Mouse (Mus musculus) midbrain, embryonic 11.5 days (tissue): ENCODE results near the gene Gstp1. TPM values are rescaled to one million over a fixed set of nuclear protein-coding genes. Genes with fewer than 3 reads are reported as not detected.
A peak's percentile ranks its signal among the peaks of the same experiment; 100 is the strongest.

Experiments used
- ATAC-seq: fragments of 200-750 bp; cut with Nextera tagmentation; 2 replicates; pipeline ENCODE4 v1.8.0; 2017; ENCODE audit warnings: moderate TSS enrichment, moderate library complexity; ENCODE audit not compliant: low FRiP score
- DNase-seq: peaks from one replicate; pipeline ENCODE4 v3.0.0; 2015; ENCODE audit warnings: low spot score; ENCODE audit errors: missing footprints
- H3K27ac ChIP-seq: fragments of 300-500 bp; sonication (generic); 2 replicates; pipeline ENCODE4 v1.5.1; 2014; ENCODE audit warnings: low read depth, low read length
- H3K27me3 ChIP-seq: fragments of 300-500 bp; sonication (generic); 2 replicates; pipeline ENCODE4 v1.6.1; 2014; ENCODE audit warnings: mild to moderate bottlenecking, low read length, moderate library complexity, mixed read lengths; ENCODE audit not compliant: control insufficient read depth, insufficient read depth
- H3K36me3 ChIP-seq: fragments of 300-500 bp; sonication (generic); 2 replicates; pipeline ENCODE4 v1.6.1; 2014; ENCODE audit warnings: mild to moderate bottlenecking, low read length, moderate library complexity, mixed read lengths; ENCODE audit not compliant: control insufficient read depth, insufficient read depth
- H3K4me1 ChIP-seq: fragments of 300-500 bp; sonication (generic); 2 replicates; pipeline ENCODE4 v1.6.1; 2014; ENCODE audit warnings: low read length; ENCODE audit not compliant: control insufficient read depth, insufficient read depth
- H3K4me2 ChIP-seq: fragments of 300-500 bp; sonication (generic); 2 replicates; pipeline ENCODE4 v1.6.1; 2014; ENCODE audit warnings: mild to moderate bottlenecking, moderate library complexity
- H3K4me3 ChIP-seq: fragments of 300-500 bp; sonication (generic); 2 replicates; pipeline ENCODE4 v1.5.1; 2014; ENCODE audit warnings: low read depth, low read length
- H3K9ac ChIP-seq: fragments of 300-500 bp; sonication (generic); 2 replicates; pipeline ENCODE4 v1.6.1; 2014; ENCODE audit warnings: low read length
- H3K9me3 ChIP-seq: fragments of 300-500 bp; sonication (generic); 2 replicates; pipeline ENCODE4 v1.6.1; 2016; ENCODE audit warnings: low read length; ENCODE audit not compliant: control insufficient read depth
- WGBS: fragments of 180-500 bp; shearing (Covaris S2); extraction: QIAGEN DNeasy Blood & Tissue Kit; methylation state at CpG from one replicate; pipeline ENCODE4 v1.1.7; 2014; 5-methylcytosine and 5-hydroxymethylcytosine counted together
- polyA plus RNA-seq: library from polyadenylated mRNA; unstranded; fragments of >200 nt; fragmentation: Nextera tagmentation; extraction: Ambion mirVana; gene quantifications from 2 replicates; pipeline ENCODE4 v1.2.1, GENCODE M21; 2014

The Gstp1 gene
- polyA plus RNA-seq, 1 experiment from 2014 or later, result 342 TPM

DNA sequence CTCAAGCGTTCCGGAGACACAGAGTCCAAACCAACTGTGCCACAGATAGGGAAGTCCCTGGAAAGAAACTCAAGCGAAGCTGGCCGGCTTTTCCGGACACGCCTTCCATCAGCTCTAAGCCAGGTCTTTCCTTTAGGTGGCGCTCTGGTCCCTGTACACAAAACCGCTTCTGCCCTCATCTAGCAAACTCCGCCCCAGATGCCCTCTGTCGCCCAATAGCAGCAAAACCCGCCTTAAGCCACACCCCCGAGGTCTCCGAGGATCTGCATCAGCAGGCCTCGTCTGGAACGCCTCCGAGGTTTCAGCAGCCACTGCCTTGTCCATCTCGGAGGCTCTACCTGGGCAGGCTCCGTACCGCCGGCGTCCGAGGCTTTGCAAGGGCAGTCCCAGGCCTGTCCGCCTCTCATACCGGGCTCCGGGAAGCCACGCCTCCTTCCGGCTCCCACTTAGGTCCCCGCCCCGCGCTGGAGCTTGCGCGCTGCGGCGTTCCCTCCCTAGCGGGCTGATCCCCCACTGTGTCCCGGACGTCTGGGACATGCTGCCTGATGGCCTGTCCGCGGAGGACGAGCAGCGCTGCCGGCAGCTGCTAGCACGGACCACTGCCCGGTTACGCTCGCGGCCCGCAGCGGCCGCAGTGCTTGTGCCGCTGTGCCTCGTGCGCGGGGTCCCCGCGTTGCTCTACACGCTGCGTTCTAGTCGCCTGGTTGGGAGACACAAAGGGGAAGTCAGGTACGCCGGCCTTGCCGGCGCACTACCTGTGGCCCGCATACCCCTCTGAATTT lies 37.5 kb downstream of the Gstp1 start, which contains the start of the genes Nudt8 and Gm49405:
TSS of gene Nudt8 (plus strand) at position 462 of the 782 bp plus-strand sequence.
TSS of gene Gm49405 (plus strand) at position 508 of the 782 bp plus-strand sequence.
- H3K9ac ChIP-seq, result peak within 1 kb of the TSS; percentile 91
- H3K36me3 ChIP-seq, result no peaks in the 10 kb centered on the region
- H3K27me3 ChIP-seq, result peaks cover 3% of the 10 kb centered on the region; the same call in 1 of the 2 replicates
- peak within 1 kb of the TSS; percentile 50 for H3K4me3 ChIP-seq
- H3K4me1 ChIP-seq, result peaks cover 13% of the 10 kb centered on the region
- ATAC-seq, result peak; percentile 94
- DNase-seq, result peak; percentile 99
- no peaks in the 10 kb centered on the region for H3K9me3 ChIP-seq
- peak within 1 kb of the TSS; percentile 86 for H3K27ac ChIP-seq
- H3K4me2 ChIP-seq, result peak within 1 kb of the TSS; percentile 93
- WGBS, result under 1% methylated on average over 64 of the region's 64 CpGs

DNA sequence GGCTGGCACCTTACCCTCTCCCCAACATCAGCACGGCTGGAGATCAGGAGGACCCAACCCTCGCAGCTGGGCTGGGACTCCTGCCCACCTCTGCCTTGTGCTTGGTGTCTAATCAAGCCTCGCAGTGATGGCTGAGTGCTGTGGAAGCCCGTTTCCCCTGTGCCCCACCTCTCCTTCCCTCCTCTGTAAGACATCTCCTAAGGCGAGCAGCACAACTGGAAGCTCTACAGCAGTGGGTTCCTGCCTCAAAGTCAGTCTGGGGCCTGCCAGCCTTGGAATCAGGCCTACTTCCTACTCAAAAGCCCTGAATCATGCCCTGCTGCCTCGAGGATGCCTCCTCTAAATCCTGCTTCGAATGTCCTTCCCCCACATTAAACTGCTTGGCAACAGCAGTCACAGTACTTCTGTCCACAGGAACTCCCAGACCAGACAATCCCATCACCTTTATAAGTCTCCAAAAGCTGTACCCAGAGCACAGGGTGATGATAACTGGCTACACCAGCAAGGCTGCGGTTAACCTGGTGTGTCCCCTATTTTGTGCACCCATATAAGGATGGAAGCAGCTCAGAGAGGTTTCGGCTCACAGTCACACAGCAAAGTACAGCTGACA lies 38.6 kb downstream of the Gstp1 start:
- ATAC-seq (no peak), DNase-seq (no peak)
- Histone ChIP-seq H3K9ac (peak overlapping the region; percentile 26; the same call in 1 of the 2 replicates), H3K27me3 (peaks cover 3% of the 10 kb centered on the region; the same call in 1 of the 2 replicates), H3K4me2 (peak overlapping the region; percentile 93), H3K36me3 (no peaks in the 10 kb centered on the region), H3K27ac (no peak overlapping the region), H3K4me1 (peaks cover 13% of the 10 kb centered on the region), H3K4me3 (peak overlapping the region; percentile 50; the same call in 1 of the 2 replicates), H3K9me3 (no peaks in the 10 kb centered on the region)
- WGBS, result 88% methylated on average over 9 of the region's 9 CpGs

DNA sequence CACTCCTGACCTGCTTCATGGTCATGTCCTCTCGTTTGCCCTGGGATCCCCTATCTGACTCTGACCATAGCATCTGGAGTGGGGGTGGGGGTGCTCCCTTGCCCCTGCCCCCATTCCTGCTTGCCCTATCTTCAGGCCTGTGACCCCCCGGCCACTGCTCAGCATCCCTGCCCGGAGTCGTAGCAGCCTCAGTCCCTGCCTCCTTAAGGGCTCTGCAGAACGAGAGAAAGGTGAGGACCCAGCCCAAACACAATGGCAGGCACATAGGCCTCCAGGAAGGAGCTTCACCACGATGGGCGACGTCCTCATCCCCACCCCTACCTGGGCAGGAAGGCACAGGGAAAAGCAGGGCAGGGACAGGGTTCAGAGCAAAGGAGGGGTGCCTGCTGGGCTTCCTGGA lies 39.5 kb downstream of the Gstp1 start:
- WGBS, result 77% methylated on average over 8 of the region's 8 CpGs

DNA sequence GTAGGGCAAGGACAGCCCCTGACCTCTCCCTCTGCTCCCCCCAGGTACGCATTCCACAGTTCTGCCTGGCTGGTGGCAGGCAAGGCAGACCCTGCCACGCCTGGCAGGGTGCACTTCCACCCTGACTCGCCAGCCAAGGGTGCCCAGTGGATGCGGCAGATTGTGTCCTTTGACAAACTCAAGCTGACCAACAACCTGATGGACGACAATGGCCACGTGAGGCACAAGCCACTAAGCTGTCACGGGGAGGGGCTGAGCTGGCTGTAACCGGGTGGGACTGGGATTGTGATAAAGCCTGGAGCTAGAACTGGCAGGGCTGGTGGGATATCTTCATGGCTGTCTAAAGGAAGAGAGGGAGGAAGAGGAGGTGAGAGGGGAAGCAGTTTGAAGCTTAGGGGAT lies 40.6 kb downstream of the Gstp1 start:
- Histone ChIP-seq H3K36me3 (no peaks in the 10 kb centered on the region), H3K4me1 (peaks cover 13% of the 10 kb centered on the region), H3K27ac (no peak overlapping the region), H3K27me3 (peaks cover 3% of the 10 kb centered on the region; the same call in 1 of the 2 replicates), H3K4me2 (no peak overlapping the region), H3K4me3 (no peak overlapping the region), H3K9ac (no peak overlapping the region), H3K9me3 (no peaks in the 10 kb centered on the region)
- DNase-seq (no peak), ATAC-seq (no peak)
- 62% methylated on average over 8 of the region's 8 CpGs for WGBS

More for the DNA sequence above, 39.5 kb downstream of the Gstp1 start:
- Histone ChIP-seq H3K36me3 (no peaks in the 10 kb centered on the region), H3K27me3 (peaks cover 3% of the 10 kb centered on the region; the same call in 1 of the 2 replicates), H3K4me3 (no peak overlapping the region), H3K4me1 (peaks cover 13% of the 10 kb centered on the region), H3K27ac (no peak overlapping the region), H3K9me3 (no peaks in the 10 kb centered on the region), H3K4me2 (no peak overlapping the region), H3K9ac (no peak overlapping the region)
- DNase-seq (no peak), ATAC-seq (no peak)

- Histone ChIP-seq H3K9ac (no peak overlapping the region), H3K27me3 (peaks cover 3% of the 10 kb centered on the region; the same call in 1 of the 2 replicates), H3K27ac (no peak overlapping the region), H3K4me2 (no peak overlapping the region), H3K4me1 (peaks cover 13% of the 10 kb centered on the region), H3K4me3 (no peak overlapping the region), H3K9me3 (no peaks in the 10 kb centered on the region), H3K36me3 (no peaks in the 10 kb centered on the region)
- 89% methylated on average over 8 of the region's 8 CpGs for WGBS
- ATAC-seq (no peak), DNase-seq (no peak)
Observed at GRCm38 (mm10) chr19:3996747-3997146, 41.0 kb downstream of the Gstp1 start.

DNA sequence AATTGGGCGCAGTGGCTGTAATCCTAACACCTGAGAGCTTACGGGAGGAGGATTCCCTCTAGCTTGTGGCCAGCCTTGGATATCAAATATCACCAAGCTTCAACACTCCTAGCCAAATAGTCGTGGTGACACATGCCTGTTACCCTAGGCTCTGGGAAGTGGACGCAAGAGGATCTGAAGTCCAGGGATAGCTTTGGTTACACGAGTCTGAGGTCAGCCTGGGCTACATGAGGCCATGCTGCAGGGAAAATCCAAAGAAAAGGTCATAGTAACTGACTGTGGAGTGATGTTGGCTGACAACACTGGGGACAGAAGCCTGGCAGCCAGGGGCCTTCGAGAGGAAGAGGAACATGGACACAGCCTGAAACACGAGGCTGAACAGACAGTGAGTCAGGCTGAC lies 41.7 kb downstream of the Gstp1 start:
- no peak overlapping the region for H3K27ac ChIP-seq
- no peaks in the 10 kb centered on the region for H3K9me3 ChIP-seq
- DNase-seq (no peak), ATAC-seq (no peak)
- peaks cover 7% of the 10 kb centered on the region for H3K4me1 ChIP-seq
- H3K9ac ChIP-seq, result no peak overlapping the region
- no peak overlapping the region for H3K4me2 ChIP-seq
- H3K27me3 ChIP-seq, result peaks cover 3% of the 10 kb centered on the region; the same call in 1 of the 2 replicates
- WGBS, result 78% methylated on average over 7 of the region's 7 CpGs
- no peaks in the 10 kb centered on the region for H3K36me3 ChIP-seq
- H3K4me3 ChIP-seq, result no peak overlapping the region

DNA sequence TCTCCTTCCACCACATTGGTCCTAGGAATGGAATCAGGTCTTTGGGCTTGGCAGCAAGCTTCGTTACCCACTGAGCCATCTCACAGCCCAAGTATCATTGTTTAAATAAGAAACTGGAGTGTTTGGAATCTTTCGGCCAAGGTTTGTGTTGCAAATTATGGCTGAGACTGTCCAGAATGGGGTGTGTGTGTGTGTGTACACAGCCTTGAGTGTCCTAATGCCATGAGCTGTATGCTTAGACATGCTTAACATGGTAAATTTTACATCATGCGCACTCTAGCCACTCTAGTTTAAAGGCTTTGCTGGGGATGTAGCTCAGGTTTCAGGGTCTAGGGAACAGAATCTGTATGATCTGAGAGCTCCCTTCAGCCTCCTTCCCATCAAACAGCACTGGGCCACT lies 42.3 kb downstream of the Gstp1 start:
- H3K27ac ChIP-seq, result no peak overlapping the region
- H3K4me1 ChIP-seq, result peaks cover 2% of the 10 kb centered on the region; the same call in 1 of the 2 replicates
- no peak overlapping the region for H3K4me2 ChIP-seq
- no peaks in the 10 kb centered on the region for H3K9me3 ChIP-seq
- 85% methylated on average over 3 of the region's 3 CpGs for WGBS
- no peak for ATAC-seq
- peaks cover 3% of the 10 kb centered on the region; the same call in 1 of the 2 replicates for H3K27me3 ChIP-seq
- DNase-seq, result no peak
- H3K4me3 ChIP-seq, result no peak overlapping the region
- no peak overlapping the region for H3K9ac ChIP-seq
- H3K36me3 ChIP-seq, result no peaks in the 10 kb centered on the region

GRCm38 (mm10) chr19:3994932-3995331 lies 42.9 kb downstream of the Gstp1 start:
- Histone ChIP-seq H3K9ac (no peak overlapping the region), H3K4me1 (peaks cover 2% of the 10 kb centered on the region; the same call in 1 of the 2 replicates), H3K4me3 (no peak overlapping the region), H3K36me3 (no peaks in the 10 kb centered on the region), H3K4me2 (no peak overlapping the region), H3K9me3 (no peaks in the 10 kb centered on the region), H3K27ac (no peak overlapping the region), H3K27me3 (peaks cover 3% of the 10 kb centered on the region; the same call in 1 of the 2 replicates)
- WGBS, result 80% methylated on average over 6 of the region's 6 CpGs
- ATAC-seq (no peak), DNase-seq (no peak)

DNA sequence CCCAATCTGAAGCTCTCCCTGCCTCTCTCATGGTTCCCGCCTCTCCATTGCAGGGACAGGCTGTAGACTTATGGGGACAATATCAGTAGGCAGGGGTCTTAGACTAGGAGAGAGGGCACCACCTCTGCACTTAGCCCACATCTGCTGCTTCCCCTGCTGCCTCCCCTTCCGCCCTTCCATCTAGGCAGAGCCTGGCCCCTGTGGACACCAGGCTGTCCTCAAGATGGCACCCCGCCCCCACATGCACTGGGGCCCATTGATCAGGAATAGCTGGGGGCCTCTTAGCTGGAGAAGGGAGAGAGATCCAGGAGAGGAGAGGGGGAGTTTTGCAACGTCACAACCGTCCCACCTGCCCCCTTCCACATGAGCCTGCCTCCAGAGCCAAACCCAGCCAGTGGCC lies 45.4 kb downstream of the Gstp1 start, which contains the start of gene Tbx10:
TSS of gene Tbx10 (plus strand) at position 337 of the 400 bp plus-strand sequence.
- H3K27ac ChIP-seq, result no peak within 1 kb of the TSS
- no peak for ATAC-seq
- WGBS, result 56% methylated on average over 5 of the region's 5 CpGs

More for the DNA sequence above, 45.4 kb downstream of the Gstp1 start, which contains the start of gene Tbx10:
- H3K27me3 ChIP-seq, result no peaks in the 10 kb centered on the region
- H3K4me1 ChIP-seq, result no peaks in the 10 kb centered on the region
- no peaks in the 10 kb centered on the region for H3K36me3 ChIP-seq
- peaks cover 3% of the 10 kb centered on the region; the same call in 1 of the 2 replicates for H3K9me3 ChIP-seq
- H3K4me2 ChIP-seq, result no peak within 1 kb of the TSS
- no peak within 1 kb of the TSS for H3K4me3 ChIP-seq
- H3K9ac ChIP-seq, result no peak within 1 kb of the TSS
- DNase-seq, result no peak
